In genomic region chr7:28350155-28350883, GRCm38 (mm10) we compare ENCODE assay signal across 8 mouse cellular contexts. TPM values are rescaled to one million over a fixed set of nuclear protein-coding genes. Genes with fewer than 3 reads are reported as not detected.
DNase-seq lines count a peak whose midpoint lies in the region; ATAC-seq lines count a peak whose summit lies in the region.

Gene Rps16 (plus strand): TSS chr7:28350652.

- peak within 1 kb of the TSS; percentile 84 for H3K4me3 ChIP-seq in hindbrain, embryonic 13.5 days

- peak; percentile 96 for ATAC-seq in hindbrain, embryonic 13.5 days (ENCODE audit: low FRiP score)

- peaks cover 33% of the 10 kb centered on the region for H3K36me3 ChIP-seq in hindbrain, embryonic 13.5 days

- peak within 1 kb of the TSS; percentile 95 for H3K4me2 ChIP-seq in hindbrain, embryonic 13.5 days

- WGBS in hindbrain, embryonic 13.5 days: under 1% methylated on average over 50 of the region's 50 CpGs

- H3K27ac ChIP-seq in hindbrain, embryonic 13.5 days: peak within 1 kb of the TSS; percentile 86

- peak within 1 kb of the TSS; percentile 97 for H3K9ac ChIP-seq in hindbrain, embryonic 13.5 days

- no peaks in the 10 kb centered on the region for H3K27me3 ChIP-seq in hindbrain, embryonic 13.5 days

- H3K4me1 ChIP-seq in hindbrain, embryonic 13.5 days (replicated peaks): peaks cover 21% of the 10 kb centered on the region

- DNase-seq in NIH3T3 (ENCODE audit: low read depth): peak; percentile 99
- peak; percentile 99 for DNase-seq in cerebellum, postnatal 10 days
- DNase-seq in frontal cortex, postnatal 14 days (ENCODE audit: low spot score in 2 of 2): peak; percentile 95 to 97
- DNase-seq in layer of hippocampus, postnatal 25 days (ENCODE audit: extremely low spot score in 1 of 2, low spot score in 1 of 2): peak; percentile 97 to 98
- peak; percentile 98 for DNase-seq in lung, postnatal 25 days (ENCODE audit: low spot score)
- peak; percentile 99 for DNase-seq in retina, embryonic 14.5 days (ENCODE audit: low spot score)
- peak; percentile 99 for DNase-seq in thymus, postnatal 4 days

- no peaks in the 10 kb centered on the region for H3K9me3 ChIP-seq in hindbrain, embryonic 13.5 days

RNA-seq across cellular contexts. Expression of gene Rps16, which starts in this region (rescaled TPM):
- polyA plus RNA-seq in hindbrain, embryonic 13.5 days (2015; fragmentation: Nextera tagmentation; extraction: Ambion mirVana): 537 and 543 TPM in 2 replicates
- total RNA-seq in layer of hippocampus, postnatal 25 days (2021): 100 to 1,000 TPM; 431 to 496 TPM

Comparison
In these comparisons a context has a peak if more than half of its experiments do, and no peak if none do; other contexts are left out.
1. Peak in every context shown above with its lines: DNase-seq, ATAC-seq, H3K4me3 ChIP-seq and H3K27ac ChIP-seq.